Mouse (Mus musculus): ENCODE results near the gene Amz2. TPM values are rescaled to one million over a fixed set of nuclear protein-coding genes. Genes with fewer than 3 reads are reported as not detected.

Amz2 gene
- polyA plus RNA-seq, 1 experiment, result 22.9 TPM

DNA sequence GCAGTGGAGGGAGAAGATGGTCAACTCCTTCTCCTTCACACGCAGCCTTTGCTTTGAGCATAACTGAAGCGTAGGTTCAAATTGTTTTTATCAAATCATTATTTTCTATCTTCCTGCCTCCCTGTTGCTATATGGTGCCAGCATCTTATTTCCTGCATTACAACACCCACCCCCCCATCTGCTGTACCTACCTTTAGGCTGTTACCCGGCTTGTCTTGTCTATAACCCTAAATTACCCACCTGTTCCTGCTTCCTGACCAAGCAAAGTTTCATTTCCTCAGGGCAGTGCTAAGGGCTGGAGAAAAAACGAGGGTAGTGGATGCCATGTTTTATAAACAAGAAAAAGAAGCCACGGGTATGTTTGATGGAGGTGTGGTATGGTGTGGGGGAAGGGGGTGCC is 4.5 kb upstream of the Amz2 start:
- no peaks in the 10 kb centered on the region for H3K36me3 ChIP-seq (ENCODE audit: control insufficient read depth, insufficient read depth)

DNA sequence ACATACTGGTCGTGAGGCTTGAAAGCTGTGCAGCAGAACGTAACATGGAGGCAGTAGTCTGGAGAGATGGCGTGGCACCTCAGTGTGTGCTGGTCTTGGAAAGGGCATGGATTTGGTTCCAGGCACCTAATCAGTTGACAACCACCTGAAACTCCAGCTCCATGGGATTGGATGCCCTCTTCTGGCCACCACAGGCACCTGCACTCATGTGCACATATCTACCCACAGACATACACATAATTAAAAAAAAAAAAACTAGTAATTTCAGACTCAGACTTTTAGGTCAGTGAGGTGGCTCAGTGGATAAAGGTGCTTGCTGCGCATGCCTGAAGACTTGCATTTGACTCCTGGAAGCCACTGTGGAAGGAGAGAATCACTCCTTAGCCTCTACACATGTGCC is 3.5 kb upstream of the Amz2 start:
- Histone ChIP-seq H3K79me3 (ENCODE audit: low read depth) (peaks cover 2% of the 10 kb centered on the region), H3ac (ENCODE audit: control insufficient read depth, insufficient read length, low read depth) (no peak overlapping the region)

More for the DNA sequence above, 4.5 kb upstream of the Amz2 start:
- Histone ChIP-seq H3K79me2 (ENCODE audit: control insufficient read depth, insufficient read depth) (no peaks in the 10 kb centered on the region), H3K27me3 (ENCODE audit: control insufficient read depth, insufficient read depth, insufficient read length) (no peaks in the 10 kb centered on the region), H3K4me3 (ENCODE audit: insufficient read depth, poor library complexity, severe bottlenecking) (no peak overlapping the region), H3ac (ENCODE audit: control insufficient read depth, insufficient read length, low read depth) (no peak overlapping the region), H3K79me3 (ENCODE audit: low read depth) (no peaks in the 10 kb centered on the region)
- no peak for TF ChIP-seq MAX (IDR thresholded peaks at IDR 0.05)

DNA sequence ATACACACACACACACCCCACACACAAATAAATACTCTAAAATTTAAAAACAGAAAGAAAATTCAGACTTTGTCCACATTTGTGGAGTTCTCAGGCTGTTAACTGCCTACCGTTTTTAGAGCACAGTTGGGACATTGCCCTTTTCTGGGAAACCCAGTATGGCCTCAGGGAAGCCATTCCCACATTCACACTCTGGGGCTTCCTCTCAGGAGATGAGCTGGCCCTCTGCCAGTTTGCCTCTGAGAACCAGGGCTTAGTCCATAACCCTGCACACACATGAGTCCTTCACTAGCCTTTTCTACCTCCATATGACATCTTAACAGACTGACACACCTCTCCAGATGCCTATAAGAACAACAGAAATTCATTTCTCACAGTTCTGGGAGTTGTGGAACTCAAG is 2.5 kb upstream of the Amz2 start:
- Histone ChIP-seq H3K79me3 (ENCODE audit: low read depth) (peaks cover 2% of the 10 kb centered on the region), H3K27me3 (ENCODE audit: control insufficient read depth, insufficient read depth, insufficient read length) (no peaks in the 10 kb centered on the region), H3K4me3 (ENCODE audit: insufficient read depth, poor library complexity, severe bottlenecking) (no peak overlapping the region), H3K36me3 (ENCODE audit: control insufficient read depth, insufficient read depth) (no peaks in the 10 kb centered on the region), H3ac (ENCODE audit: control insufficient read depth, insufficient read length, low read depth) (no peak overlapping the region), H3K79me2 (ENCODE audit: control insufficient read depth, insufficient read depth) (peaks cover 10% of the 10 kb centered on the region)
- no peak for TF ChIP-seq USF1 (IDR thresholded peaks at IDR 0.05; ENCODE audit: low read depth)
- no peak for TF ChIP-seq MYOG (IDR thresholded peaks at IDR 0.05; ENCODE audit: control insufficient read depth, extremely low read depth, insufficient read length)
- TF ChIP-seq MAX (IDR thresholded peaks at IDR 0.05), result no peak
- no peak for TF ChIP-seq MYOD1 (IDR thresholded peaks at IDR 0.05; ENCODE audit: control insufficient read depth, insufficient read length, low read depth)
- no peak for TF ChIP-seq CTCF (IDR thresholded peaks at IDR 0.05; ENCODE audit: control insufficient read depth, insufficient read depth, insufficient read length)
- TF ChIP-seq FOSL1 (IDR thresholded peaks at IDR 0.05; ENCODE audit: insufficient read depth, low read length, poor library complexity, severe bottlenecking), result no peak
- TF ChIP-seq CEBPB (IDR thresholded peaks at IDR 0.05; ENCODE audit: low read depth), result no peak

More for the DNA sequence above, 3.5 kb upstream of the Amz2 start:
- peaks cover 8% of the 10 kb centered on the region for H3K79me2 ChIP-seq (ENCODE audit: control insufficient read depth, insufficient read depth)
- H3K4me3 ChIP-seq (ENCODE audit: insufficient read depth, poor library complexity, severe bottlenecking), result no peak overlapping the region
- H3K36me3 ChIP-seq (ENCODE audit: control insufficient read depth, insufficient read depth), result no peaks in the 10 kb centered on the region
- TF ChIP-seq CEBPB (IDR thresholded peaks at IDR 0.05; ENCODE audit: low read depth) (no peak), USF1 (IDR thresholded peaks at IDR 0.05; ENCODE audit: low read depth) (no peak), MAX (IDR thresholded peaks at IDR 0.05) (no peak), MYOG (IDR thresholded peaks at IDR 0.05; ENCODE audit: control insufficient read depth, extremely low read depth, insufficient read length) (no peak), MYOD1 (IDR thresholded peaks at IDR 0.05; ENCODE audit: control insufficient read depth, insufficient read length, low read depth) (no peak), CTCF (IDR thresholded peaks at IDR 0.05; ENCODE audit: control insufficient read depth, insufficient read depth, insufficient read length) (no peak), FOSL1 (IDR thresholded peaks at IDR 0.05; ENCODE audit: insufficient read depth, low read length, poor library complexity, severe bottlenecking) (no peak)
- H3K27me3 ChIP-seq (ENCODE audit: control insufficient read depth, insufficient read depth, insufficient read length), result no peaks in the 10 kb centered on the region

DNA sequence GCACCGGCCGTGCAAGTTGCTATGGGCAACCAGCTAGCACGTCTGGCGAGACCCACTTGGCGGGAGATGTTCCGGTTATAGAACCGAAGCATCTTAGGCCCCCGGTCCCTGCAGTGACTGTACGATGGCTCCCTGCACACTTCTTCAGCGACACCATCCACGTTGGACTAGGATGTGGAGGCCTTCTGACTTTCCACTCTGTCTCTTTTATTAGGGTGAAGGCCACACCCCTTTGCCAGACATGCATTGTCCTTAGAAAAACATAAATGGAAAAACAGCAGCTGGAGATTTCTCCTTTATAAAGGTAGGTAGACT is 483 bp downstream of the Amz2 start:
- Histone ChIP-seq H3K27me3 (ENCODE audit: control insufficient read depth, insufficient read depth, insufficient read length) (no peaks in the 10 kb centered on the region), H3K79me3 (ENCODE audit: low read depth) (peaks cover 2% of the 10 kb centered on the region), H3ac (ENCODE audit: control insufficient read depth, insufficient read length, low read depth) (peak overlapping the region; percentile 73), H3K79me2 (ENCODE audit: control insufficient read depth, insufficient read depth) (peaks cover 10% of the 10 kb centered on the region), H3K4me3 (ENCODE audit: insufficient read depth, poor library complexity, severe bottlenecking) (peak overlapping the region; percentile 59), H3K36me3 (ENCODE audit: control insufficient read depth, insufficient read depth) (peaks cover 19% of the 10 kb centered on the region)
- TF ChIP-seq USF1 (IDR thresholded peaks at IDR 0.05; ENCODE audit: low read depth), result no peak
- TF ChIP-seq FOSL1 (IDR thresholded peaks at IDR 0.05; ENCODE audit: insufficient read depth, low read length, poor library complexity, severe bottlenecking), result no peak
- TF ChIP-seq CTCF (IDR thresholded peaks at IDR 0.05; ENCODE audit: control insufficient read depth, insufficient read depth, insufficient read length), result no peak
- no peak for TF ChIP-seq MYOG (IDR thresholded peaks at IDR 0.05; ENCODE audit: control insufficient read depth, extremely low read depth, insufficient read length)
- TF ChIP-seq MYOD1 (IDR thresholded peaks at IDR 0.05; ENCODE audit: control insufficient read depth, insufficient read length, low read depth), result no peak
- no peak for TF ChIP-seq MAX (IDR thresholded peaks at IDR 0.05)

DNA sequence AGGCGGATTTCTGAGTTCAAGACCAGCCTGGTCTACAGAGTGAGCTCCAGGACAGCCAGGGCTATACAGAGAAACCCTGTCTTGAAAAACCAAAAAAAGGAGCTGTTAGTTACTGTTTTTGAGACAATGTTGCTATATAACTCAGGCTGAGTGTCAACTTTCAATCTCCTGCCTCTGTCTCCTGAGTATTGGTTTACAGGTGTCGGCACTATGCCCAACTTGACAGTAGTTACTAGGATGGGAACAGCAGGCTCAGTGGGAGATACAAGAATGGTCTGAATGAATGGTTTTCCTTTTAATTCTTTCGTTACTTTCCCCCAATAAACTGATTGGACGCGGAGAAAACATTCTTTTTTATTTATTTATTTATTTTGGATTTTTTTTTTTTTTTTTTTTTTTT is 1.6 kb downstream of the Amz2 start:
- peaks cover 2% of the 10 kb centered on the region for H3K79me3 ChIP-seq (ENCODE audit: low read depth)
- TF ChIP-seq USF1 (IDR thresholded peaks at IDR 0.05; ENCODE audit: low read depth), result no peak
- TF ChIP-seq CEBPB (IDR thresholded peaks at IDR 0.05; ENCODE audit: low read depth), result no peak
- TF ChIP-seq MYOD1 (IDR thresholded peaks at IDR 0.05; ENCODE audit: control insufficient read depth, insufficient read length, low read depth), result no peak
- no peak for TF ChIP-seq CTCF (IDR thresholded peaks at IDR 0.05; ENCODE audit: control insufficient read depth, insufficient read depth, insufficient read length)
- no peak for TF ChIP-seq MYOG (IDR thresholded peaks at IDR 0.05; ENCODE audit: control insufficient read depth, extremely low read depth, insufficient read length)
- no peak for TF ChIP-seq MAX (IDR thresholded peaks at IDR 0.05)
- TF ChIP-seq FOSL1 (IDR thresholded peaks at IDR 0.05; ENCODE audit: insufficient read depth, low read length, poor library complexity, severe bottlenecking), result no peak
- H3K36me3 ChIP-seq (ENCODE audit: control insufficient read depth, insufficient read depth), result peaks cover 19% of the 10 kb centered on the region
- no peak overlapping the region for H3K4me3 ChIP-seq (ENCODE audit: insufficient read depth, poor library complexity, severe bottlenecking)
- H3K27me3 ChIP-seq (ENCODE audit: control insufficient read depth, insufficient read depth, insufficient read length), result no peaks in the 10 kb centered on the region
- H3K79me2 ChIP-seq (ENCODE audit: control insufficient read depth, insufficient read depth), result peaks cover 10% of the 10 kb centered on the region
- H3ac ChIP-seq (ENCODE audit: control insufficient read depth, insufficient read length, low read depth), result no peak overlapping the region

DNA sequence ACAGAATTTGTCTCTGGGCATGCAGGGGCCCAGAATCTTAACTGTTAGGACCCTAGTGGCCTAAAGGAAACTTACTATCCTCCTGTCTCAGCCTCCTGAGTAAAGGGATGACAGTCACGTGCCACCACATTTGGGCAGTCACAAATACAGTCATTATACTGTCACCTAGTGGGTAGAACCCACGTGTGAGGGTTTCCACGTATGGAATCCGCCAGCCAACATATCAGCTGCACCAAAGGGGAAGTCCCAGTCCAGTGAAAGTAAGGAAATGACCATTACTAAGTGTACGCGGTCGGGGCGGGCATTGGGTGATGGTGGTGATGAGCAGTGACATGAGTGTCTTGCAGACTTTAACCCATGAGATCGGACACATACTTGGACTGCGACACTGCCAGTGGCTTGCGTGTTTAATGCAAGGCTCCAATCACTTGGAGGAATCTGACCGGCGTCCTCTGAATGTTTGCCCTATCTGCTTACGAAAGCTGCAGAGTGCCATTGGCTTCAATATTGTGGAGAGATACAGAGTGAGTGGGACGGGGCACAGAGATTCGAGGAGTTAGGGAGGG is 8.6 kb downstream of the Amz2 start:
- Histone ChIP-seq H3K4me3 (ENCODE audit: insufficient read depth, poor library complexity, severe bottlenecking) (no peak overlapping the region), H3K36me3 (ENCODE audit: control insufficient read depth, insufficient read depth) (peaks cover 48% of the 10 kb centered on the region), H3K27me3 (ENCODE audit: control insufficient read depth, insufficient read depth, insufficient read length) (no peaks in the 10 kb centered on the region), H3K79me2 (ENCODE audit: control insufficient read depth, insufficient read depth) (no peaks in the 10 kb centered on the region), H3K79me3 (ENCODE audit: low read depth) (no peaks in the 10 kb centered on the region), H3ac (ENCODE audit: control insufficient read depth, insufficient read length, low read depth) (no peak overlapping the region)
- TF ChIP-seq MYOD1 (IDR thresholded peaks at IDR 0.05; ENCODE audit: control insufficient read depth, insufficient read length, low read depth), result no peak
